In the genomic region with DNA sequence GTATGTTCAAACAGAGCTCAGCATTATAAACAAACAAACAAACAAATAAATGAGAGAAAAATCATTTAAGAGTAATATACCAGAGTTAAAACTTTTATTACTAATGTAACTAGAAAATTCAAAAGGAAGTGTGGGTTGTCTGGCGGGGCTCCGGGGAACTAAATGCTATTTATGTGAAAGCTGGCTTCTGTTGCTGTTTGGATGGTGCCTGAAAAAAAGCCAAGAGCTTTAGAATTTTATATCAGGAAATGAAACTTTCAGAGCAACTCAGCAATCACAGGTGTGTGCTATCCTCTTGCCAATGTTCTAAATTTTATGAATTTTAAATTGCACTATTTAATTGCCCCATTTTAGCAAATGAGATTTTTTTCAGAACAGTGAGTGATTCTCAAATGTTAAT, we compare ENCODE assay signal across 31 mouse cellular contexts.
DNase-seq lines count a peak whose midpoint lies in the region; ATAC-seq and TF ChIP-seq lines count a peak whose summit lies in the region.
"Had no signal": no experiment of that assay in that cellular context is flagged by ENCODE, and none has a peak within 500 bp of the region (broad histone marks: within the 10 kb centered on the region; RNA-seq: fewer than 3 reads in every experiment).

No protein-coding gene starts in this region.

- no peak overlapping the region for H3K4me3 ChIP-seq in limb, embryonic 14.5 days (replicated peaks; ENCODE audit: low read length)
- no peak overlapping the region for H3K4me3 ChIP-seq in limb, embryonic 10.5 days
- H3K4me3 ChIP-seq: gastrocnemius, adult 2 months; heart, embryonic 13.5 days; limb, embryonic 12.5 days; liver, embryonic 12.5 days; megakaryocyte, embryonic 14.5 days; midbrain, embryonic 12.5 days; myocyte; neural tube, embryonic 12.5 days had no signal

- no peak for TF ChIP-seq POLR2A in limb, embryonic 14.5 days (IDR thresholded peaks at IDR 0.05; ENCODE audit: borderline replicate concordance, extremely low read depth, insufficient read depth, insufficient read length)

- 60% methylated on average over 2 of the region's 2 CpGs for WGBS in limb, embryonic 14.5 days
- WGBS in limb, embryonic 10.5 days: 93% methylated on average over 2 of the region's 2 CpGs

- H3K36me3 ChIP-seq in limb, embryonic 14.5 days (ENCODE audit: control insufficient read depth, insufficient read depth, low read length): no peaks in the 10 kb centered on the region
- H3K36me3 ChIP-seq in limb, embryonic 10.5 days: no peaks in the 10 kb centered on the region
- H3K36me3 ChIP-seq: G1E; heart, embryonic 13.5 days; limb, embryonic 12.5 days; liver, embryonic 12.5 days; midbrain, embryonic 12.5 days; neural tube, embryonic 12.5 days had no signal

- DNase-seq in layer of hippocampus, adult 11-12 months (ENCODE audit: low spot score): peak; percentile 15
- no peak for DNase-seq in layer of hippocampus, postnatal 10 days (ENCODE audit: low spot score in 2 of 2)
- peak; percentile 12 for DNase-seq in limb, embryonic 14.5 days (ENCODE audit: low spot score)
- no peak for DNase-seq in limb, embryonic 10.5 days (ENCODE audit: low spot score)
- peak; percentile 9 to 11 for DNase-seq in layer of hippocampus, postnatal 36 days
- DNase-seq in telencephalon, adult 2 months (ENCODE audit: low read depth, low spot score): peak; percentile 41
- no peak for DNase-seq in kidney, adult 8-10 months
- DNase-seq in urinary bladder, postnatal 25 days (ENCODE audit: low spot score): no peak
- DNase-seq: adrenal gland, adult 8-10 months; cerebellum, adult 8-10 months; cerebellum, postnatal 25 days; gastrocnemius, adult 2 months; gastrocnemius, postnatal 36 days; heart, postnatal 10 days; kidney, postnatal 25 days; liver, postnatal 0 days; lung, postnatal 36 days; thymus, adult 2 months; thymus, postnatal 4 days had no signal

- H3K9me3 ChIP-seq in limb, embryonic 14.5 days (ENCODE audit: control insufficient read depth, low read length): no peaks in the 10 kb centered on the region
- H3K9me3 ChIP-seq in limb, embryonic 10.5 days (replicated peaks): no peaks in the 10 kb centered on the region
- H3K9me3 ChIP-seq: G1E; heart, embryonic 13.5 days; limb, embryonic 12.5 days; liver, embryonic 12.5 days; megakaryocyte, embryonic 14.5 days; midbrain, embryonic 12.5 days; neural tube, embryonic 12.5 days had no signal

- no peak overlapping the region for H3K27ac ChIP-seq in limb, embryonic 14.5 days (replicated peaks; ENCODE audit: low read depth, low read length)
- no peak overlapping the region for H3K27ac ChIP-seq in limb, embryonic 10.5 days
- H3K27ac ChIP-seq: gastrocnemius, adult 2 months; heart, embryonic 13.5 days; hindbrain, embryonic 14.5 days; limb, embryonic 12.5 days; liver, embryonic 12.5 days; midbrain, embryonic 12.5 days; neural tube, embryonic 12.5 days; stomach, postnatal 0 days had no signal

- no peak overlapping the region for H3K4me2 ChIP-seq in limb, embryonic 14.5 days (replicated peaks; ENCODE audit: low read depth, low read length, severe bottlenecking)
- H3K4me2 ChIP-seq: heart, embryonic 13.5 days; hindbrain, embryonic 14.5 days; limb, embryonic 12.5 days; liver, embryonic 12.5 days; midbrain, embryonic 12.5 days; neural tube, embryonic 12.5 days had no signal

- ATAC-seq in limb, embryonic 14.5 days (ENCODE audit: low FRiP score, low read depth): no peak
- ATAC-seq: forebrain, embryonic 14.5 days; intestine, postnatal 0 days; liver, embryonic 12.5 days; liver, postnatal 0 days had no signal

- H3K4me1 ChIP-seq in limb, embryonic 14.5 days (ENCODE audit: control insufficient read depth, insufficient read depth, low read length): no peaks in the 10 kb centered on the region
- H3K4me1 ChIP-seq in limb, embryonic 10.5 days: no peaks in the 10 kb centered on the region
- H3K4me1 ChIP-seq: heart, embryonic 13.5 days; limb, embryonic 12.5 days; liver, embryonic 12.5 days; megakaryocyte, embryonic 14.5 days; midbrain, embryonic 12.5 days; neural tube, embryonic 12.5 days had no signal

- no peaks in the 10 kb centered on the region for H3K27me3 ChIP-seq in limb, embryonic 14.5 days (ENCODE audit: control insufficient read depth, insufficient read depth, low read length)
- no peaks in the 10 kb centered on the region for H3K27me3 ChIP-seq in limb, embryonic 10.5 days (ENCODE audit: low read depth, poor library complexity, severe bottlenecking)
- H3K27me3 ChIP-seq: heart, embryonic 13.5 days; limb, embryonic 12.5 days; liver, embryonic 12.5 days; megakaryocyte, embryonic 14.5 days; midbrain, embryonic 12.5 days; neural tube, embryonic 12.5 days had no signal

- no peak overlapping the region for H3K9ac ChIP-seq in limb, embryonic 14.5 days (ENCODE audit: low read depth, low read length, severe bottlenecking)
- H3K9ac ChIP-seq: heart, embryonic 13.5 days; hindbrain, embryonic 14.5 days; limb, embryonic 12.5 days; liver, embryonic 12.5 days; liver, postnatal 0 days; midbrain, embryonic 12.5 days; neural tube, embryonic 12.5 days had no signal

Comparison
In these comparisons a context has a peak if more than half of its experiments do, and no peak if none do; other contexts are left out.
1. DNase-seq: peak in layer of hippocampus, adult 11-12 months (single experiment), limb, embryonic 14.5 days (single experiment), layer of hippocampus, postnatal 36 days (2 of 2) and telencephalon, adult 2 months (single experiment); none in layer of hippocampus, postnatal 10 days (0 of 2), limb, embryonic 10.5 days (single experiment), kidney, adult 8-10 months (0 of 2) and urinary bladder, postnatal 25 days (single experiment).